Mouse (Mus musculus) thymus, adult 2 months (tissue): ENCODE measurements around the gene Rpl18.

Source experiments
- CTCF ChIP-seq: fragments of 200-500 bp; IDR thresholded peaks from 2 replicates; pipeline ENCODE4 v1.5.1; 2012; ENCODE audit warnings: mild to moderate bottlenecking, control low read depth, low read length, moderate library complexity, borderline replicate concordance; ENCODE audit not compliant: control insufficient read depth, poor library complexity, insufficient read depth; ENCODE audit errors: extremely low read depth
- POLR2A ChIP-seq: fragments of 200-500 bp; IDR thresholded peaks from 2 replicates; pipeline ENCODE4 v1.6.1; 2012; ENCODE audit warnings: mild to moderate bottlenecking, low read length, control low read depth, moderate library complexity; ENCODE audit not compliant: control insufficient read depth, poor library complexity, insufficient read depth; ENCODE audit errors: extremely low read depth

- TF ChIP-seq POLR2A, result no peak
- no peak for TF ChIP-seq CTCF
Observed at GRCm38 (mm10) chr7:45700301-45701015, 14.8 kb upstream of the Rpl18 start.
